Mouse (Mus musculus): Measurements from ENCODE around the gene Fat2.

- TF ChIP-seq MAFK (IDR thresholded peaks at IDR 0.05; ENCODE audit: insufficient read depth, low read depth, low read length) (no peak), ZNF384 (IDR thresholded peaks at IDR 0.05; ENCODE audit: low read depth, low read length) (no peak), HCFC1 (IDR thresholded peaks at IDR 0.05; ENCODE audit: borderline replicate concordance, insufficient read depth, low read length) (no peak), ZC3H11A (IDR thresholded peaks at IDR 0.05; ENCODE audit: borderline replicate concordance, low read depth, low read length) (no peak), CHD2 (IDR thresholded peaks at IDR 0.05; ENCODE audit: low read depth, low read length) (no peak)
Measured at GRCm38 (mm10) chr11:55315966-55316365, 20.4 kb downstream of the Fat2 start.

All from ES-E14 (cell line).